Mouse (Mus musculus): ENCODE measurements at regions not wholly inside any gene's neighbourhood (a gene's known extent, or its start where the extent isn't known, plus 50 kb on each side); places are given as distances from the start of the nearest gene placed in this dataset.

DNA sequence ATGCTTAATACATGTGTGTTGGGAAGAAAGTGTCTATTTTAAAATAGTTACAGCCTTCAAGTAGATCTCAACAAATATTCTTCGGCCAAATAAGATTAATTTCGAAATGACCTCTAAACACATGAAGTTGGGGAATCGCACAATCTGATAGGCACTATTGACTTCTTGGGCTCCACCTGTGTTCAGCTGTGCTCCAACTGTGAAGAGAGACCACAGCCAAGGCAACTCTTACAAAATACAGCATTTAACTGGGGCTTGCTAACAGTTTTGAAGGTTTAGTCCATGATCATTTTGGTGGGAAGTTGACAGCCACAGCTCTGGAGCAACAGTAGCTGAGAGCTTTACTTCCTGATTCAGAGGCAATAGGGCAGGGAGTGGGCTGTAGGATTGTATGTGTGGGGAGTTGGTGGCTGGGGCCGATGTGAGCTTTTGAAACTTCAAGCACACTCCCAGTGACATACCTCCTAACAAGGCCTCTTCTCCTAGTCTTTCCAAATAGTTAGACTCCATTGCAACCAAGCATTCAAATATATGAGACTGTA is 90.8 kb upstream of the Spry2 start:
- no peak for TF ChIP-seq CTCF (IDR thresholded peaks at IDR 0.05; ENCODE audit: extremely low read depth, insufficient read length, insufficient replicate concordance, low read depth, low read length)
- TF ChIP-seq POLR2A (IDR thresholded peaks at IDR 0.05; ENCODE audit: low read depth, low read length), result no peak

Data from small intestine, adult 2 months (tissue).